In genomic region chr4:25891888-25892661, GRCm38 (mm10) we compare ENCODE assay signal across 20 mouse cellular contexts.
DNase-seq lines count a peak whose midpoint lies in the region; ATAC-seq and TF ChIP-seq lines count a peak whose summit lies in the region.
"Had no signal": no experiment of that assay in that cellular context is flagged by ENCODE, and none has a peak within 500 bp of the region (broad histone marks: within the 10 kb centered on the region; RNA-seq: fewer than 3 reads in every experiment).

No protein-coding gene starts in this region.

- POLR2A ChIA-PET in Patski (lab: Charles Lee) = no interaction called here

- ATAC-seq in Patski = peak; percentile 28
- ATAC-seq: activated CD4-positive, CD25-positive, alpha-beta regulatory T cell, adult 4 months; CD4-positive, CD25-positive, alpha-beta regulatory T cell, adult 4 months had no signal

- no peak for TF ChIP-seq CTCF in Patski (IDR thresholded peaks at IDR 0.05)

- CTCF ChIA-PET in Patski (lab: Charles Lee) = no interaction called here

- peak; percentile 17 for DNase-seq in Patski (ENCODE audit: low read depth, low spot score)
- DNase-seq in fat pad, adult 2 months (ENCODE audit: extremely low read depth, low read depth, low spot score) = peak; percentile 74
- peak; percentile 71 for DNase-seq in gonadal fat pad, adult 2 months (ENCODE audit: low read depth)
- no peak for DNase-seq in embryo, embryonic 10.5 days (ENCODE audit: low spot score)
- no peak for DNase-seq in heart, adult 11 months
- DNase-seq in spleen, postnatal 36 days (ENCODE audit: low spot score in 2 of 2) = no peak
- DNase-seq: adrenal gland, adult 2 months; adrenal gland, adult 8-10 months; adrenal gland, postnatal 10 days; adrenal gland, postnatal 14 days; adrenal gland, postnatal 25 days; adrenal gland, postnatal 36 days; B cell, adult 2 months; cerebellum, adult 11 months; cerebellum, adult 11-12 months; cerebellum, adult 18-20 months; cerebellum, adult 2 months had no signal

- in situ Hi-C loops in Patski (cut with MboI; ENCODE audit: low pct_unique_long_range_greater_than_20kb) = no loop called here

- H3K27me3 ChIP-seq in Patski = no peaks in the 10 kb centered on the region
- H3K27me3 ChIP-seq: CH12.LX had no signal

Comparison
In these comparisons a context has a peak if more than half of its experiments do, and no peak if none do; other contexts are left out.
1. DNase-seq: peak in Patski (single experiment), fat pad, adult 2 months (single experiment) and gonadal fat pad, adult 2 months (single experiment); none in embryo, embryonic 10.5 days (single experiment), heart, adult 11 months (single experiment) and spleen, postnatal 36 days (0 of 2).